Comparison of ENCODE assay signal across 8 mouse cellular contexts in genomic region chr11:119549371-119549811, GRCm38 (mm10). TPM values are rescaled to one million over a fixed set of nuclear protein-coding genes. Genes with fewer than 3 reads are reported as not detected.
DNase-seq lines count a peak whose midpoint lies in the region; ATAC-seq and TF ChIP-seq lines count a peak whose summit lies in the region.

No protein-coding gene starts in this region.

- H3K4me2 ChIP-seq in hindbrain, embryonic 11.5 days (replicated peaks; ENCODE audit: low read depth, low read length), result peak overlapping the region; percentile 98
- peak overlapping the region; percentile 89 for H3K4me2 ChIP-seq in midbrain, embryonic 13.5 days (replicated peaks)

- no peaks in the 10 kb centered on the region for H3K9me3 ChIP-seq in hindbrain, embryonic 11.5 days (ENCODE audit: control insufficient read depth, low read length)
- H3K9me3 ChIP-seq in midbrain, embryonic 13.5 days, result no peaks in the 10 kb centered on the region

- peaks cover 70% of the 10 kb centered on the region for H3K27me3 ChIP-seq in hindbrain, embryonic 11.5 days (ENCODE audit: control insufficient read depth, insufficient read depth, low read length)
- peaks cover 89% of the 10 kb centered on the region for H3K27me3 ChIP-seq in midbrain, embryonic 13.5 days

- H3K36me3 ChIP-seq in hindbrain, embryonic 11.5 days (ENCODE audit: control insufficient read depth, insufficient read depth, low read length), result no peaks in the 10 kb centered on the region
- H3K36me3 ChIP-seq in midbrain, embryonic 13.5 days, result no peaks in the 10 kb centered on the region

- peak overlapping the region; percentile 42 for H3K27ac ChIP-seq in hindbrain, embryonic 11.5 days (ENCODE audit: low read depth, low read length)
- 0 out of 2 replicates have a peak overlapping the region, but pooled peaks have one; percentile 30 for H3K27ac ChIP-seq in midbrain, embryonic 13.5 days

- no peak for TF ChIP-seq CTCF in lung, adult 2 months (IDR thresholded peaks at IDR 0.05; ENCODE audit: insufficient read depth, low read length)

- peak overlapping the region; percentile 20 for H3K4me3 ChIP-seq in lung, adult 2 months (replicated peaks; ENCODE audit: extremely low read depth, low read depth, low read length)
- H3K4me3 ChIP-seq in hindbrain, embryonic 11.5 days (ENCODE audit: low read depth, low read length), result peak overlapping the region; percentile 66
- H3K4me3 ChIP-seq in midbrain, embryonic 13.5 days (replicated peaks), result peak overlapping the region; percentile 70

- H3K9ac ChIP-seq in hindbrain, embryonic 11.5 days (ENCODE audit: low read depth, low read length), result peak overlapping the region; percentile 56
- H3K9ac ChIP-seq in midbrain, embryonic 13.5 days (replicated peaks), result peak overlapping the region; percentile 92

- WGBS in lung, adult 2 months, result 3% methylated on average over 43 of the region's 43 CpGs
- under 1% methylated on average over 42 of the region's 43 CpGs for WGBS in hindbrain, embryonic 11.5 days
- 1% methylated on average over 43 of the region's 43 CpGs for WGBS in midbrain, embryonic 13.5 days

- no peak for TF ChIP-seq POLR2A in lung, adult 2 months (IDR thresholded peaks at IDR 0.05; ENCODE audit: borderline replicate concordance, extremely low read depth, low read depth, low read length)

- peaks cover 16% of the 10 kb centered on the region for H3K4me1 ChIP-seq in lung, adult 2 months (ENCODE audit: control insufficient read depth, insufficient read depth, low read length)
- peaks cover 33% of the 10 kb centered on the region for H3K4me1 ChIP-seq in hindbrain, embryonic 11.5 days (replicated peaks; ENCODE audit: control insufficient read depth, insufficient read depth, low read length)
- peaks cover 63% of the 10 kb centered on the region for H3K4me1 ChIP-seq in midbrain, embryonic 13.5 days (replicated peaks)

- ATAC-seq in hindbrain, embryonic 11.5 days (ENCODE audit: low FRiP score), result no peak
- no peak for ATAC-seq in midbrain, embryonic 13.5 days

- DNase-seq in adrenal gland, postnatal 10 days, result peak; percentile 33
- no peak for DNase-seq in adrenal gland, postnatal 4 days (ENCODE audit: low spot score in 2 of 2)
- no peak for DNase-seq in lung, adult 2 months
- no peak for DNase-seq in lung, adult 18-20 months
- DNase-seq in hindbrain, embryonic 11.5 days (ENCODE audit: low spot score), result peak; percentile 44
- DNase-seq in ovary, postnatal 10 days (ENCODE audit: low spot score), result no peak
- no peak for DNase-seq in thymus, postnatal 25 days

RNA-seq across cellular contexts. Expression of gene Nptx1, which starts 1.8 kb away (rescaled TPM):
- 1 to 10 TPM; 2.5 to 3.4 TPM for total RNA-seq in adrenal gland, postnatal 10 days (2021)
- total RNA-seq in adrenal gland, postnatal 4 days (2021), result 1 to 10 TPM; 6.0 to 6.2 TPM
- 8.7 and 11.8 TPM in 2 replicates for polyA plus RNA-seq in lung, adult 2 months (2012; rRNA removed)
- 8.7 and 11.2 TPM in 2 replicates for polyA plus RNA-seq in hindbrain, embryonic 11.5 days (2014; fragmentation: Nextera tagmentation; extraction: Ambion mirVana)
- polyA plus RNA-seq in midbrain, embryonic 13.5 days (2015; fragmentation: Nextera tagmentation; extraction: Ambion mirVana), result 7.3 and 8.6 TPM in 2 replicates

RNA-seq across cellular contexts. Expression of gene Rptor, which starts 53.3 kb away (rescaled TPM):
- total RNA-seq in adrenal gland, postnatal 10 days (2021), result 10 to 100 TPM; 36.9 to 50.6 TPM
- 10 to 100 TPM; 53.1 to 56.7 TPM for total RNA-seq in adrenal gland, postnatal 4 days (2021)
- polyA plus RNA-seq in lung, adult 2 months (2012; rRNA removed), result 24.1 and 26.2 TPM in 2 replicates
- 10.4 and 12.4 TPM in 2 replicates for polyA plus RNA-seq in hindbrain, embryonic 11.5 days (2014; fragmentation: Nextera tagmentation; extraction: Ambion mirVana)
- 9.7 and 11.7 TPM in 2 replicates for polyA plus RNA-seq in midbrain, embryonic 13.5 days (2015; fragmentation: Nextera tagmentation; extraction: Ambion mirVana)

RNA-seq across cellular contexts. Expression of gene Endov, which starts 58.2 kb away (rescaled TPM):
- total RNA-seq in adrenal gland, postnatal 10 days (2021), result 10 to 100 TPM; 20.0 to 25.0 TPM
- total RNA-seq in adrenal gland, postnatal 4 days (2021), result 10 to 100 TPM; 37.1 to 38.2 TPM
- 16.0 and 21.9 TPM in 2 replicates for polyA plus RNA-seq in lung, adult 2 months (2012; rRNA removed)
- polyA plus RNA-seq in hindbrain, embryonic 11.5 days (2014; fragmentation: Nextera tagmentation; extraction: Ambion mirVana), result 13.6 and 14.8 TPM in 2 replicates
- 22.8 and 22.9 TPM in 2 replicates for polyA plus RNA-seq in midbrain, embryonic 13.5 days (2015; fragmentation: Nextera tagmentation; extraction: Ambion mirVana)

Comparison
In these comparisons a context has a peak if more than half of its experiments do, and no peak if none do; other contexts are left out.
1. DNase-seq: peak in adrenal gland, postnatal 10 days (single experiment) and hindbrain, embryonic 11.5 days (single experiment); none in adrenal gland, postnatal 4 days (0 of 2), lung, adult 2 months (single experiment), lung, adult 18-20 months (0 of 2), ovary, postnatal 10 days (single experiment) and thymus, postnatal 25 days (single experiment).
2. H3K4me3 ChIP-seq: peak in every context shown above with its lines; median percentile 70 in midbrain, embryonic 13.5 days; 66 in hindbrain, embryonic 11.5 days; 20 in lung, adult 2 months.